Mouse (Mus musculus) embryonic fibroblast, embryonic 13.5 days (primary cell): ENCODE data around the gene Tmem108.

Experiments used
- CTCF ChIP-seq: IDR thresholded peaks from 2 replicates; pipeline ENCODE4 v1.5.1; 2011; ENCODE audit warnings: mild to moderate bottlenecking, control low read depth, low read length, moderate library complexity, borderline replicate concordance; ENCODE audit not compliant: insufficient read depth
- POLR2A ChIP-seq: IDR thresholded peaks from 2 replicates; pipeline ENCODE4 v1.6.1; 2011; ENCODE audit warnings: low read depth, mild to moderate bottlenecking, control low read depth, low read length, moderate library complexity

DNA sequence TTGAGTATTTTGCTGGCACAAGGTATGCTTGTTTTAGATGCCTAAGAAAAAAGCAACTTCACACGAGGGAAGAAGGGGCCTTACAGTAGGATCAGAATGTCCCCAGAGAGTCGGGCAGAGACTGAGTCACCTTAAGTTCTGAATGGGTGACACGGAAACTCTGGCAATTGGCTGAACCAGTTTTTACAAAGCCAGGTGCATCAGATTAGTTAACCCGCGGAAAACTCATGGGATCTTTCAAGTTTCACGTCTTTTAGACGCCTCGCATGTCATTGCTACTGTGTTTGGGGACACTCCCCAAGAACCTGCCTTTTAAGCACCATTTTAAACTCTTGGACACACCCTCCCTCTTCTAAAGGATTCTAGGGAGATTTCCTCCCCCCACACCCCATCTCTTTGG is 1.3 kb downstream of the Tmem108 start:
- TF ChIP-seq CTCF (no peak), POLR2A (no peak)
